Mouse (Mus musculus) cerebellum, adult (tissue): ENCODE data around the gene Gm45234.
"Not testable (repeated sequence)": the region's sequence is repeated elsewhere in the genome, so short reads cannot be mapped to it uniquely, and the experiment has no call there.

Experiments
- ATAC-seq: cut with Nextera tagmentation; 2 replicates; pipeline ENCODE4 v1.9.2; 2017; ENCODE audit warnings: mild to moderate bottlenecking, moderate library complexity, mixed read lengths; ENCODE audit not compliant: insufficient number of reproducible peaks, low FRiP score, low TSS enrichment

Gm45234 gene

GRCm38 (mm10) chr6:124755831-124756595 is at the start of gene Gm45234, which contains the start of gene Atn1:
Gene Gm45234 (minus strand): TSS chr6:124756021.
Gene Atn1 (minus strand): TSS chr6:124756524.
- ATAC-seq = peak; percentile 17; the same call in 1 of the 2 replicates

GRCm38 (mm10) chr6:124804341-124804740 is 48.5 kb upstream of the Gm45234 start:
- ATAC-seq = no peak

GRCm38 (mm10) chr6:124803691-124804090 is 47.9 kb upstream of the Gm45234 start:
- not testable (repeated sequence) for ATAC-seq

GRCm38 (mm10) chr6:124803061-124803460 is 47.2 kb upstream of the Gm45234 start:
- no peak for ATAC-seq

GRCm38 (mm10) chr6:124802400-124802799 is 46.6 kb upstream of the Gm45234 start:
- not testable (repeated sequence) for ATAC-seq

GRCm38 (mm10) chr6:124796200-124796599 is 40.4 kb upstream of the Gm45234 start:
- no peak for ATAC-seq

- no peak for ATAC-seq
These were observed 40.0 kb upstream of the Gm45234 start for GRCm38 (mm10) chr6:124795781-124796180.

- no peak for ATAC-seq
These were observed 36.1 kb upstream of the Gm45234 start for GRCm38 (mm10) chr6:124791911-124792310.

- ATAC-seq = no peak
These were observed 34.3 kb upstream of the Gm45234 start for GRCm38 (mm10) chr6:124790121-124790520.

- no peak for ATAC-seq
These were observed 33.7 kb upstream of the Gm45234 start for GRCm38 (mm10) chr6:124789519-124789918.

GRCm38 (mm10) chr6:124787722-124788121 is 31.9 kb upstream of the Gm45234 start:
- ATAC-seq = no peak

GRCm38 (mm10) chr6:124786756-124787420 is 31.1 kb upstream of the Gm45234 start:
- peak; percentile 83 for ATAC-seq

- ATAC-seq = no peak
These were observed 26.6 kb upstream of the Gm45234 start for GRCm38 (mm10) chr6:124782436-124782835.

GRCm38 (mm10) chr6:124780917-124781316 is 25.1 kb upstream of the Gm45234 start:
- ATAC-seq = no peak

- no peak for ATAC-seq
These were observed 24.2 kb upstream of the Gm45234 start for GRCm38 (mm10) chr6:124779984-124780416.

- no peak for ATAC-seq
These were observed 23.6 kb upstream of the Gm45234 start, which contains the start of gene Lrrc23 for GRCm38 (mm10) chr6:124779222-124779983. Gene Lrrc23 (minus strand): TSS chr6:124779727.

- ATAC-seq = no peak
These were observed 14.7 kb upstream of the Gm45234 start for GRCm38 (mm10) chr6:124770511-124770910.

- no peak for ATAC-seq
These were observed 14.2 kb upstream of the Gm45234 start for GRCm38 (mm10) chr6:124770013-124770412.

- ATAC-seq = peak; percentile 52
These were observed 13.4 kb upstream of the Gm45234 start, which contains the start of gene Eno2 for GRCm38 (mm10) chr6:124769101-124769765. Gene Eno2 (minus strand): TSS chr6:124769673.

- peak; percentile 18; the same call in 1 of the 2 replicates for ATAC-seq
These were observed 12.9 kb upstream of the Gm45234 start for GRCm38 (mm10) chr6:124768704-124769044.
